14 mouse cellular contexts compared by ENCODE assay signal in genomic region chr5:88831935-88832334, GRCm38 (mm10). TPM values are rescaled to one million over a fixed set of nuclear protein-coding genes. Genes with fewer than 3 reads are reported as not detected.
A peak's percentile ranks its signal among the peaks of the same experiment; 100 is the strongest.
DNase-seq lines count a peak whose midpoint lies in the region; ATAC-seq lines count a peak whose summit lies in the region.
"Had no signal": no experiment of that assay in that cellular context is flagged by ENCODE, and none has a peak within 500 bp of the region (broad histone marks: within the 10 kb centered on the region; RNA-seq: fewer than 3 reads in every experiment).

No protein-coding gene starts in this region.

- DNase-seq in lung, postnatal 36 days: peak; percentile 8
- no peak for DNase-seq in lung, postnatal 14 days
- DNase-seq in MEL-GATA-1-ER (ENCODE audit: extremely low read depth, low read depth): peak; percentile 10
- DNase-seq in spleen, postnatal 14 days (ENCODE audit: low spot score in 2 of 2): no peak
- DNase-seq in gastrocnemius, postnatal 4 days (ENCODE audit: low spot score in 2 of 2): no peak
- DNase-seq in right cerebral cortex, postnatal 36 days (ENCODE audit: low spot score in 2 of 2): no peak
- DNase-seq: adrenal gland, postnatal 14 days; cerebellum, adult 18-20 months; cerebellum, adult 9-11 months; gastrocnemius, postnatal 36 days; heart, adult 2 months; heart, postnatal 14 days had no signal

- ATAC-seq in megakaryocyte, adult 5-6 weeks (ENCODE audit: poor library complexity, severe bottlenecking): peak; percentile 94
- ATAC-seq: forebrain, embryonic 15.5 days had no signal

RNA-seq across cellular contexts. Expression of gene Slc4a4, which starts 54.7 kb away (rescaled TPM):
- not detected in 2 replicates for total RNA-seq in megakaryocyte, adult 5-6 weeks (2015)
- not detected in 2 replicates for total RNA-seq in megakaryocyte, adult 5-6 weeks (2017)
- total RNA-seq in gastrocnemius, postnatal 4 days (2021): 10 to 100 TPM; 12.1 to 17.8 TPM

Comparison
In these comparisons a context has a peak if more than half of its experiments do, and no peak if none do; other contexts are left out.
1. DNase-seq: peak in lung, postnatal 36 days (single experiment) and MEL-GATA-1-ER (single experiment); none in lung, postnatal 14 days (single experiment), spleen, postnatal 14 days (0 of 2), gastrocnemius, postnatal 4 days (0 of 2) and right cerebral cortex, postnatal 36 days (0 of 2).
2. RNA of gene Slc4a4, which starts 54.7 kb away (total RNA-seq): 12.1 to 17.8 TPM in gastrocnemius, postnatal 4 days; not detected in megakaryocyte, adult 5-6 weeks; every median in the first group is over 10 times any median in the second.